Mouse (Mus musculus) thymus, adult 2 months (tissue): ENCODE measurements around the gene Grk3.

Source experiments
- CTCF ChIP-seq: fragments of 200-500 bp; IDR thresholded peaks from 2 replicates; pipeline ENCODE4 v1.5.1; 2012; ENCODE audit warnings: mild to moderate bottlenecking, control low read depth, low read length, moderate library complexity, borderline replicate concordance; ENCODE audit not compliant: control insufficient read depth, poor library complexity, insufficient read depth; ENCODE audit errors: extremely low read depth
- POLR2A ChIP-seq: fragments of 200-500 bp; IDR thresholded peaks from 2 replicates; pipeline ENCODE4 v1.6.1; 2012; ENCODE audit warnings: mild to moderate bottlenecking, low read length, control low read depth, moderate library complexity; ENCODE audit not compliant: control insufficient read depth, poor library complexity, insufficient read depth; ENCODE audit errors: extremely low read depth

DNA sequence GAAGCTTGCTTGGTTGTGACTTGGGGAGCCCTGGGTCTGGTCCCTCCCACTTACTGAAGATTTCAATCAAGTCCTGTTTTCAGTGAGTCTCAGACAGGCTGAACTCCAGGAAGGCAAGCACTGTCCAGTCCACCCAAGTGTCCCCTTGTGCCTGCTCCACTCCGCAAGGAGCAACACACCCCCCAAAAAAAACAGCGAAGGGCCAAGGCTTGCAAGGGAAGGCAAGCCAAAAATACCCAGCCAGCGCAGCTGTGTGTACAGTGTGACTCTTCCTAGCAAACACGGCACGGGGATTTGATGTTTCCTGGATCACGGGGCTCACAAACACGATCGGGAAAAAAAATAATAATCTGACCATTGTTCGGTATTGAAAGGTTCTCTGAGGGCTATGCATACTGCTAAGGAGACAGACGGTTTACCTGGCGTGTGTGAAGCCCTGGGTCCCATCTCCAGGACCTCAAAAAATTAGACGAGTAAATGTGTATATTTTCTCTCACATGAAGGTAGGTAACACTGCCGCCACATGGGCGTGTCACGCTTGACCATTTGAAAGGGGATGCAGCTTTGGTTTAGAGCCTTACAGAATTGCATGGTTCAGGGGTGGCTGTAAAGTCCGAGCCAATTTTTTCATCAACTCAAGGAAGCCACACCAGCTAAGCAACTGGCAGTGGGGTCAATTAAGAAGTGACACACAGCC lies 1.3 kb downstream of the Grk3 start:
- TF ChIP-seq POLR2A (no peak), CTCF (no peak)
